Mouse (Mus musculus): Measurements from ENCODE around the gene Pgpep1.

- TF ChIP-seq CTCF (conservative IDR thresholded peaks at IDR 0.05; ENCODE audit: low read length), result no peak
- no peak for TF ChIP-seq NANOG (IDR thresholded peaks at IDR 0.05; ENCODE audit: borderline replicate concordance, low read length)
Measured at GRCm38 (mm10) chr8:70671615-70672324, 11.6 kb upstream of the Pgpep1 start.
